Mouse (Mus musculus): Measurements from ENCODE around the gene Hist2h2aa1.
"Not testable (repeated sequence)": the region's sequence is repeated elsewhere in the genome, so short reads cannot be mapped to it uniquely, and the experiment has no call there.

Hist2h2aa1 gene

GRCm38 (mm10) chr3:96245003-96245886, at the start of gene Hist2h2aa1:
Hist2h2aa1 (plus strand) TSS chr3:96245497.
- DNase-seq (ENCODE audit: extremely low spot score) = peak; percentile 85

GRCm38 (mm10) chr3:96195616-96196313, 49.5 kb upstream of the Hist2h2aa1 start:
- DNase-seq (ENCODE audit: extremely low spot score) = no peak

DNA sequence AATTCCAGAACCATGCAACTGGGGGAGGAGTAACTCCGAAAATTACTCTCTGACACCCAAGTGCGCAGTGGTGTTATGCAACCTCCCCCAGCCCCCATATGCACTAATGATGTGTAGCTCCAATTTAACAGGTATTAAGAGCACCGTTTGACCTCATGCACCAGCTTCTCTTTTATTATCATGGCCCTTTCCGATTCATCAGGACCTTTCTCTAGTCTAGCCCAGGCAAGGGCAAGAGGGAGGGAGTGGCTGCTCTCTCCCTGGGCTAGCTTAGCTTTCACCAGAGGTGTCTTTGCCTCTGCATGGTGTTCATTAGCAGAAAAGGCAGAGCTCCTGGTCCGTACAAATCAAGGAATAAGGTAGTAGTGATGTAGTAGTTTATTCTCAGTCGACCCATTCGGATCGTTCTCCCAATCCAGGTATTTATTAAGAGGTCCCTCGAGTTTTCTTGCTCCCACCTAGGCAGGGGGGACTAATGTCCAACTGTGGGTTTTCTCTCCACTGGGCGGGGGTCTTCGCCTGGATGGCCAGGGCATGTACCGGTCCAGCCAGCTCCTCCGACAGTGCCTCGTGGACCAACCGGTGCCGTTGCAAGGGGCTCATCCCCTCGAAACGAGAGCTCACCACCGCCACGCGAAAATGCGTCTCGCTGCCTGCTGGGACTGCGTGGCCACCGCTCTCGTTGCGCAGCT, 48.7 kb upstream of the Hist2h2aa1 start:
- DNase-seq (ENCODE audit: extremely low spot score) = no peak

GRCm38 (mm10) chr3:96197129-96197749, 48.1 kb upstream of the Hist2h2aa1 start:
- peak; percentile 90 for DNase-seq (ENCODE audit: extremely low spot score)

DNA sequence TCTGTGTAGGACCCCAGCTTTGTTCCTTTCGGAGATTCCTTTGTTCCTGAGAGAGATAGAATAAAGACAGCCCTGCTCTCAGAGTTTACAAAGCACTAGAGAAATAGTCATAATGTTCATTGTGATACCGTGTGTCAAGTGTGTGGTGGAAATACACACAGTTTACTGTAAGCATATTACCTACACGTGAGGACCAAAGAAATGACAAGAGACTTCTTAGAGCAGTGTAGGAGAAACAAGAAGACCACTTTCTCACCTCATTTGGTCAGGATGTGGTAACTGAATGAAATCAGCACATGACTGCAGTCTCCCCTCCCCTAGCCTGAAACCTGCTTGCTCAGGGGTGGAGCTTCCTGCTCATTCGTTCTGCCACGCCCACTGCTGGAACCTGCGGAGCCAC, 47.1 kb upstream of the Hist2h2aa1 start:
- no peak for DNase-seq (ENCODE audit: extremely low spot score)

- not testable (repeated sequence) for DNase-seq (ENCODE audit: extremely low spot score)
Observed at GRCm38 (mm10) chr3:96198601-96199251, 46.6 kb upstream of the Hist2h2aa1 start.

DNA sequence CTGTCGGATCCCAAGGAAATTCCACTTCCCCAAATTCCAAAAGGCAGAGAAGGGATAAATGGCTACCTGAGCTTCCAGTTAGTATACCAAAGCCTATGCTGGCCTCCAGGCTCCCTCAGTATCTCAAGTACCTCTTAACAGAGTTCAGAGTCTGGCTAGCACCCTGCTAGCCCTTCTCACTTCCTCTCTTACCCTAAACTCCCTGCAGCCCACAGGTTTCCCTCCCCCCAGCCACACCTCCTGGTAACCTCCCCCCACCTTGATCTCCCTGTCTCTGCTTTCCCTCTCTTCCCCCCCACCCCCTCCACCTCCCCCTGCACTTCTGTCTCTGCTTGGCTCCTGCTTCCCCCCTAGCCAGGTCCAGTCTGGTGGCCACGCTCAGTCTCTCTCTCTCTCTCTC, 45.6 kb upstream of the Hist2h2aa1 start:
- no peak for DNase-seq (ENCODE audit: extremely low spot score)

DNA sequence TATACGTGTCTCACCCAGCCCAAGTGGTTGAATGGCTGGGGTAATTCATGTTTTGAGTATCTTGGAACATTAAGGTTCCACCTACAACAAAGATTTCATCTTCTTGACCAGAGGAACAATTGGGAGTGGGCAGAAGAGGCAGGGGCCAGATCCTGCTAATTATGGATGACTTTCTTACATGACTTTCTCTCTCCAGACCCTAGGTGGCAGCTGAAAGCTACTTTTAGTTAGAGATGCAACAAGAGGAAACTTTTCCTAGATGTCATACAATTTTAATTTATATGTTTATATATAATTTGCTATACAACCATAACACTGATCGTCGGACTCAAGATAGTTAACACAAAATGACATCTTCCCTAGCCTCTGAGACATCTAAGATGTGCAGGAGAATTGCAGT, 37.5 kb upstream of the Hist2h2aa1 start:
- DNase-seq (ENCODE audit: extremely low spot score) = no peak

GRCm38 (mm10) chr3:96209242-96209641, 36.1 kb upstream of the Hist2h2aa1 start:
- DNase-seq (ENCODE audit: extremely low spot score) = no peak

DNA sequence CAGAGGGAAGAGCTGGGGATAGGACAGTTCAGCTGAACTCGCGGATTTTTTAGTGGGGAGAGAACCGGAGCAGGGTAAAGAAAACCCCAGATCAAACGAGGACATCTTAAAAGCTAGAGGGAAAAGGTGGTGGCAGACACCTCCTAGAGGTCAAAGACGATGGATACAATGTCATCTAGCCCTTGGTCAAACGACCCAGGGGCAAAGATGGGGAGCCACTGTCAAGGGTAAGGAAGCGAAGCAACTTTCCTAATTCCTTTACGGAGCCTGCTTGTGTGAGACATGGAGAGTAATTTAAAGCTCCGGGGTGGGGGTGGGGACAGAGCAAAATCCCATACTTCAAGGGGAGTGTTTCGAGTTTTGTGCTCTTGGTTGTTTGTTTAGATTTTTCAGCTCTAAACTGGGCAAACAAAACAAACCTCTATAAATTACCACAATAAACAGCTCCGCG, 26.1 kb upstream of the Hist2h2aa1 start:
- no peak for DNase-seq (ENCODE audit: extremely low spot score)

DNA sequence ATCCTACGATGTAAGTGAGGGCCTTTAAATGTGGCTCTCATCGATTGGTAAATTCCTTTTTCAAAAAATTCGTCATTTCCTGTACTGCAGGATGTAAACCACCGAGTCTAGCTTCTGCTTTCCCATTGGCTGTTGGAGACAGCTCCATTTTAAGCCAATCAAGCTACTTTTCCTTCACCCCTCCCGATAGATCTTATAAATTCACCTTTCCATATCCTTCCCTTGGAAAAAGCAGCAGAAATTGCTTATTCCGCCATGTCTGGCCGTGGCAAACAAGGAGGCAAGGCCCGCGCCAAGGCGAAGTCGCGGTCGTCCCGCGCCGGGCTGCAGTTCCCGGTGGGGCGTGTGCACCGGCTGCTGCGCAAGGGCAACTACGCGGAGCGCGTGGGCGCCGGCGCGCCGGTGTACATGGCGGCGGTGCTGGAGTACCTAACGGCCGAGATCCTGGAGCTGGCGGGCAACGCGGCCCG, 25.6 kb upstream of the Hist2h2aa1 start, which contains the start of the genes Bola1 and Hist2h2ab:
Gene Bola1, minus strand, starts transcription at position 49 of the 470 bp plus-strand sequence.
Gene Hist2h2ab, plus strand, starts transcription at position 205 of the 470 bp plus-strand sequence.
- DNase-seq (ENCODE audit: extremely low spot score) = peak; percentile 87

DNA sequence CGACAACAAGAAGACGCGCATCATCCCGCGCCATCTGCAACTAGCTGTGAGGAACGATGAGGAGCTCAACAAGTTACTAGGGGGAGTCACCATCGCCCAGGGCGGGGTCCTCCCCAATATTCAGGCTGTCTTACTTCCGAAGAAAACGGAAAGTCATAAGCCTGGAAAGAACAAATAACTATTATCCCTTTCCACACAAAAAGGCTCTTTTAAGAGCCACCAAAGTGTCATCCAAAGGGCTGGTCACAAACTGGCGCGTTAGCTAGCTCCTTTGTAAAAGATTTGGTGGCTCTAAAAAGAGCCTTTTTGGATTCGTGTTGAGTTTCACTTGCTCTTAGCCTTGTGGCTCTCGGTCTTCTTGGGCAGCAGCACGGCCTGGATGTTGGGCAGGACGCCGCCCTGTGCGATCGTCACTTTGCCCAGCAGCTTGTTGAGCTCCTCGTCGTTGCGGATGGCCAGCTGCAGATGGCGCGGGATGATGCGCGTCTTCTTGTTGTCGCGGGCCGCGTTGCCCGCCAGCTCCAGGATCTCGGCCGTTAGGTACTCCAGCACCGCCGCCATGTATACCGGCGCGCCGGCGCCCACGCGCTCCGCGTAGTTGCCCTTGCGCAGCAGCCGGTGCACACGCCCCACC, 25.0 kb upstream of the Hist2h2aa1 start:
- peak; percentile 82 for DNase-seq (ENCODE audit: extremely low spot score)

DNA sequence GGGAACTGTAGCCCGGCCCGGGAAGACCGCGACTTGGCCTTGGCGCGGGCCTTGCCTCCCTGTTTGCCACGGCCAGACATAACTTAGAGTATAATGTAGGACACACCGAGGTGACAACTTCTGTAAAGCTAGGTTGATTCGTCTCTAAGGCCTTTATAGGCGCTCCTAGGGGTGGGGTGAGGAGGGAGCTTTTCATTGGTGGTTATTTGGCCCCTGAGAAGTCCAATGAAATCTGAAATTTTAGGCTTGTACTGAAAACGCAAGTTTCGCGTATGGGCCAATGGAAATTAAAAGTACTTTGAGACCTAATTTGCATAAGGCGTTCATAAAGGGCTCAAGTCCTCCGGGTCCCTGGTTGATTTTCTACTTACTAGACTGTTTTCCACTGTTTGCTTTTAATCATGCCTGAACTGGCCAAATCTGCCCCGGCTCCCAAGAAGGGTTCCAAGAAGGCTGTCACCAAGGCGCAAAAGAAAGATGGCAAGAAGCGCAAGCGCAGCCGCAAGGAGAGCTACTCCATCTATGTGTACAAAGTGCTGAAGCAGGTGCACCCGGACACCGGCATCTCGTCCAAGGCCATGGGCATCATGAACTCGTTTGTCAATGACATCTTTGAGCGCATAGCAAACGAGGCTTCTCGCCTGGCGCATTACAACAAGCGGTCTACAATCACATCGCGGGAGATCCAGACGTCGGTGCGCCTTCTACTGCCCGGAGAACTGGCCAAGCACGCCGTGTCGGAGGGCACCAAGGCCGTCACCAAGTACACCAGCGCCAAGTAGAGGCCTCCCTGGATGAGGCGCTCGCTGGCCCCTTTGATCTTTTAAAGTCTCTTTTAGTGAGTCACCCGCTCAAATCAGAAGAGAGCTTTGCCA, 24.3 kb upstream of the Hist2h2aa1 start, which contains the start of the genes Hist2h2ac and Hist2h2be:
Gene Hist2h2ac, minus strand, starts transcription at position 116 of the 875 bp plus-strand sequence.
Gene Hist2h2be, plus strand, starts transcription at position 355 of the 875 bp plus-strand sequence.
- DNase-seq (ENCODE audit: extremely low spot score) = peak; percentile 94

- DNase-seq (ENCODE audit: extremely low spot score) = no peak
Observed at GRCm38 (mm10) chr3:96221640-96222038, 23.7 kb upstream of the Hist2h2aa1 start.

- no peak for DNase-seq (ENCODE audit: extremely low spot score)
Observed at GRCm38 (mm10) chr3:96222774-96223173, 22.5 kb upstream of the Hist2h2aa1 start.

DNA sequence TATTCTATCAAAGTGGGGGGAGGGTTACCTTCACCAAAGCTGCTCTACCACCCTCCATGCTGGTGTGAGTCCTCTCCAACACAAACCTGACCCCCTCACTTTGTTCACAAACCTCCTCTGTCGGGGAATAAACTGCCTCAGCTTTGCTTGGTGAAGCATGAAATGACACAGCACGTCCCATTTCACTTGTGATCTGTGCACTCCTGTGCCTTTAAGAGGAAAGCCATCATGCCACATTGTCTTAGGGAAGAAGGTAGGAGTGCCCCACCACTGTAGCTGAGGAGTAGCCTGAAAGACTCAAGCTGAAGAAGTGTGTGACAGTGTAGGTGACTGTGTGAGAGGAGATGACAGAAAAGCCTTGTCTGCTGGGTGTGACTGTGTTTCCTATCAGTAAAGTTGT, 19.9 kb upstream of the Hist2h2aa1 start:
- no peak for DNase-seq (ENCODE audit: extremely low spot score)

DNA sequence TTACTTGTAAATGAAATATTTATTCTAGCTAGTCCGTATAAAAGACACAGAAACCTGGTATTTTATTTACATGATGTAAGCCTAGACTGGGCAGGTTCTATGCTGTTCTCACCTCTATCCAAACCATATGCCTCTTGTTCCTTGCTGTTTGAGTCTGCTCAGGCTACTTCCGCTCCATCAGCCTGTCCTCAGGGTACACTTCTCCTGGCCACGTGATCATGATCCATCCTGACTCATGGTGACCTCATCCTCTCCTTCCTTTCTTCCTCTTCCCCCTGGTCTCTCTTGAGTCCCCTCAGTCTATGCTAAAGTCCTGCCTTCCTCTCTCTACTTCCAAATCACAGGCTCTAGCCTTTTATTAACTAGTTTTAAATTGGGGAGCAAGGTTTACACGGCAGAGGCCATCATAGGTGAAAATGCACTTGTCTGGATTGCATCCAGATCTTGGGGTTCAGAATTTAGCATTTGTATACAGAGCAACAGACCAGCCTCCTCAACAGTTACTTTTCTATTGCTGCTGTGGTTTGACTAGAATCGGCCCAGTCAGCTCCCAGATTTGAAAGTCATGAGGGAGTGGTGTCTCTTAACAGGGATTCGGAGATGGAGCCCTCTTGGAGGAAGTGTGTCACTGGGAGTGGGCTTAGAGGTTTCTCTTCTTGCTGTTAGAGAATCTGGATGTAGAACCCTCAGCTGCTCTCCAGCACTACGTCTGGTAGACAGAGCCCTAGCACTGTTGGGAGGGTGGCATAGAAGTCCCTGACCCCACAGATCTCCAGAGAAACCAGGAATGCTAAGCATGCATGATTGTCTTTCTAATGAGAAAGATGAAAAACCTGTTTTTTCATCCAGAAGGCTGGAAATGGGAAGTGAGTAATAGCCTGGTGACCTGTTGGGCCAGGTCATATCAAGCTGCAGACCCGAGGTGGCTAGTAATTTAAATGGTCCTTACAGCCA, 18.3 kb upstream of the Hist2h2aa1 start:
- DNase-seq (ENCODE audit: extremely low spot score) = no peak

DNA sequence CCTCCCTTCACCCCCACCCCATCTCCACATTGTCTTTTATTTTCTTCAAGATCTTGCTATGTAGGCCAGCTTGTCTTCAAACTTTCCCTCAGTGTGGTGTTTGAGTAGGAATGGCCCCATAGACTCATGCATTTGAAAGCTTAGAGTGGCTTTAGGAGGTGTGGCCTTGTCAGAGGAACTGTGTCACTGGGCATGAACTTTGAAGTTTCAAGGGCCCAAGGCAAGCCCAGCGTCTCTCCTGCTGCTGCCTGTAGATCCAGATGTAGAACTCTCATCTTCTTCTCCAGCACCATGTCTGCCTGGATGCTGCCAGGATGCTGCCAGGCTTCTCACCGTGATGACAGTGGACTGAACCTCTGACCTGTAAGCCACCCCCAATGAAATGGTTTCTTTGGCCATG, 16.5 kb upstream of the Hist2h2aa1 start:
- DNase-seq (ENCODE audit: extremely low spot score) = no peak

Data from embryo, embryonic 9.5 days (tissue).